Mouse (Mus musculus): ENCODE results near the gene Herpud2.
"Not testable (repeated sequence)": the region's sequence is repeated elsewhere in the genome, so short reads cannot be mapped to it uniquely, and the experiment has no call there.

- TF ChIP-seq EP300 (IDR thresholded peaks at IDR 0.05; ENCODE audit: low read length) (peak; percentile 66), JUND (conservative IDR thresholded peaks at IDR 0.05; ENCODE audit: low read depth, low read length) (peak; percentile 49; the same call in 1 of the 2 replicates)
- TF ChIP-seq ZMIZ1 (IDR thresholded peaks at IDR 0.05; ENCODE audit: low read depth, low read length); CTCF (conservative IDR thresholded peaks at IDR 0.05 in 1 of 2, IDR thresholded peaks at IDR 0.05 in 1 of 2; ENCODE audit: low read depth in 2 of 2, low read length in 2 of 2); RCOR1 (conservative IDR thresholded peaks at IDR 0.05; ENCODE audit: low read depth, low read length); E2F4 (IDR thresholded peaks at IDR 0.05; ENCODE audit: insufficient replicate concordance, low read depth, low read length); POLR2A (IDR thresholded peaks at IDR 0.05; ENCODE audit: low read depth, low read length); USF1 (IDR thresholded peaks at IDR 0.05; ENCODE audit: low read depth, low read length); UBTF (IDR thresholded peaks at IDR 0.05; ENCODE audit: low read depth, low read length); MAFK (IDR thresholded peaks at IDR 0.05; ENCODE audit: insufficient replicate concordance, low read length): not testable (repeated sequence)
Measured at GRCm38 (mm10) chr9:25123590-25123989, 28.0 kb downstream of the Herpud2 start.
